Mouse (Mus musculus) CH12.LX (cell line): ENCODE measurements at regions not wholly inside any gene's neighbourhood (a gene's known extent, or its start where the extent isn't known, plus 50 kb on each side); places are given as distances from the start of the nearest gene placed in this dataset.

ENCODE experiments used
- CHD2 ChIP-seq: IDR thresholded peaks from 2 replicates; pipeline ENCODE4 v1.6.1; 2011; ENCODE audit warnings: low read length, improper control_type of control experiment
- CTCF ChIP-seq, 2 experiments: IDR thresholded peaks in 1 of 2; conservative IDR thresholded peaks in 1 of 2; 2 replicates each; pipeline ENCODE4 v1.5.1; 2011 to 2012; ENCODE audit warnings: low read depth in 2 of 2, low read length in 2 of 2, improper control_type of control experiment in 1 of 2, inconsistent platforms in 1 of 2, mild to moderate bottlenecking in 1 of 2, moderate library complexity in 1 of 2
- EP300 ChIP-seq: IDR thresholded peaks from 2 replicates; pipeline ENCODE4 v1.6.1; 2011; ENCODE audit warnings: low read length, improper control_type of control experiment
- POLR2A ChIP-seq: IDR thresholded peaks from 2 replicates; pipeline ENCODE4 v1.6.1; 2011; ENCODE audit warnings: low read depth, mild to moderate bottlenecking, improper control_type of control experiment, low read length
- SMC3 ChIP-seq: IDR thresholded peaks from 2 replicates; pipeline ENCODE4 v1.6.1; 2011; ENCODE audit warnings: low read depth, low read length, improper control_type of control experiment

DNA sequence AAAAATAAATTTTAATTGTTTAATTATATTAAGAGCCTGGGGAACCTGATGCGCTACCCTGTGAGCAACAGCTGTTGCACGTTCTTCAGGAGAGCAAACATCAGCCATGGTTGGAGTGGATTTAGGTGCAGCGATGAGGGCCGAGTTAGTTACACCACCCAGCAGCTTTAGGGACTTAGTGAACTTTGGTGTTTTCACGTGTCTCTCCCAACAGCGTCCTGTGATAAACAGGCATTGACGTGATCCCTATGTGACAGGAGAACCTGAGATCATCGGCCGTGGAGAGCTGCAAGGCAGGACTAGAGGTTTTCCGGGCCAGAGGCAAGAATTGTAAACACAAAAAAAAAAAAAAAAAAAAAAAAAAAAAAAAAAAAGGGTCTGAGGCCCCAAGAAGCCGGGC, 52.1 kb upstream of the Foxq1 start:
- no peak for TF ChIP-seq CTCF (conservative IDR thresholded peaks at IDR 0.05 in 1 of 2, IDR thresholded peaks at IDR 0.05 in 1 of 2; ENCODE audit: low read depth in 2 of 2, low read length in 2 of 2)
- no peak for TF ChIP-seq SMC3
- no peak for TF ChIP-seq EP300
- TF ChIP-seq POLR2A, result no peak
- no peak for TF ChIP-seq CHD2
